In genomic region chr8:13448145-13448544, GRCm38 (mm10) we compare ENCODE assay signal across 11 mouse cellular contexts. TPM values are rescaled to one million over a fixed set of nuclear protein-coding genes. Genes with fewer than 3 reads are reported as not detected.
DNase-seq lines count a peak whose midpoint lies in the region; ATAC-seq and TF ChIP-seq lines count a peak whose summit lies in the region.
"Had no signal": no experiment of that assay in that cellular context is flagged by ENCODE, and none has a peak within 500 bp of the region (broad histone marks: within the 10 kb centered on the region; RNA-seq: fewer than 3 reads in every experiment).

No protein-coding gene starts in this region.

- no peaks in the 10 kb centered on the region for H3K9me3 ChIP-seq in ES-E14 (ENCODE audit: control insufficient read depth, insufficient read depth, low read depth, low read length)
- H3K9me3 ChIP-seq in limb, embryonic 14.5 days (ENCODE audit: control insufficient read depth, low read length): no peaks in the 10 kb centered on the region
- no peaks in the 10 kb centered on the region for H3K9me3 ChIP-seq in forebrain, embryonic 16.5 days (ENCODE audit: control insufficient read depth, low read length)
- H3K9me3 ChIP-seq: embryonic facial prominence, embryonic 13.5 days had no signal

- H3K27ac ChIP-seq in kidney, adult 2 months (ENCODE audit: insufficient read depth, low read depth, low read length): no peak overlapping the region
- no peak overlapping the region for H3K27ac ChIP-seq in ES-E14 (ENCODE audit: insufficient read depth, low read depth, low read length, poor library complexity, severe bottlenecking)
- no peak overlapping the region for H3K27ac ChIP-seq in limb, embryonic 14.5 days (replicated peaks; ENCODE audit: low read depth, low read length)
- no peak overlapping the region for H3K27ac ChIP-seq in forebrain, embryonic 16.5 days (ENCODE audit: low read length)
- H3K27ac ChIP-seq: embryonic facial prominence, embryonic 13.5 days had no signal

- WGBS in kidney, adult 2 months: 51% methylated on average over 4 of the region's 4 CpGs
- 56% methylated on average over 4 of the region's 4 CpGs for WGBS in limb, embryonic 14.5 days
- WGBS in forebrain, embryonic 16.5 days: 64% methylated on average over 4 of the region's 4 CpGs

- no peaks in the 10 kb centered on the region for H3K4me1 ChIP-seq in kidney, adult 2 months (ENCODE audit: control insufficient read depth, insufficient read depth, low read length)
- no peaks in the 10 kb centered on the region for H3K4me1 ChIP-seq in ES-E14 (ENCODE audit: control insufficient read depth in 2 of 2, insufficient read depth in 2 of 2, low read length in 2 of 2, poor library complexity in 1 of 2)
- H3K4me1 ChIP-seq in limb, embryonic 14.5 days (ENCODE audit: control insufficient read depth, insufficient read depth, low read length): no peaks in the 10 kb centered on the region
- H3K4me1 ChIP-seq in forebrain, embryonic 16.5 days (replicated peaks; ENCODE audit: control insufficient read depth, insufficient read depth, low read length): no peaks in the 10 kb centered on the region
- H3K4me1 ChIP-seq: embryonic facial prominence, embryonic 13.5 days had no signal

- TF ChIP-seq CTCF in kidney, adult 2 months (conservative IDR thresholded peaks at IDR 0.05; ENCODE audit: insufficient read depth, insufficient read length, low read depth, low read length): no peak
- no peak for TF ChIP-seq CTCF in brain, embryonic 14.5 days (IDR thresholded peaks at IDR 0.05; ENCODE audit: borderline replicate concordance, extremely low read depth, insufficient read depth, insufficient read length)

- no peak for ATAC-seq in limb, embryonic 14.5 days (ENCODE audit: low FRiP score, low read depth)
- ATAC-seq in forebrain, embryonic 16.5 days: no peak

- H3K9ac ChIP-seq in ES-E14 (ENCODE audit: insufficient read depth, low read depth, low read length, poor library complexity, severe bottlenecking): no peak overlapping the region
- no peak overlapping the region for H3K9ac ChIP-seq in limb, embryonic 14.5 days (ENCODE audit: low read depth, low read length, severe bottlenecking)
- H3K9ac ChIP-seq in forebrain, embryonic 16.5 days (replicated peaks; ENCODE audit: low read depth, low read length): no peak overlapping the region
- H3K9ac ChIP-seq: embryonic facial prominence, embryonic 13.5 days had no signal

- H3K27me3 ChIP-seq in kidney, adult 2 months (replicated peaks; ENCODE audit: control insufficient read depth, insufficient read depth, low read length): no peaks in the 10 kb centered on the region
- no peaks in the 10 kb centered on the region for H3K27me3 ChIP-seq in limb, embryonic 14.5 days (ENCODE audit: control insufficient read depth, insufficient read depth, low read length)
- no peaks in the 10 kb centered on the region for H3K27me3 ChIP-seq in forebrain, embryonic 16.5 days (replicated peaks; ENCODE audit: control insufficient read depth, insufficient read depth, low read length)
- H3K27me3 ChIP-seq: embryonic facial prominence, embryonic 13.5 days had no signal

- no peak overlapping the region for H3K4me2 ChIP-seq in limb, embryonic 14.5 days (replicated peaks; ENCODE audit: low read depth, low read length, severe bottlenecking)
- H3K4me2 ChIP-seq in forebrain, embryonic 16.5 days (ENCODE audit: low read length): no peak overlapping the region
- H3K4me2 ChIP-seq: embryonic facial prominence, embryonic 13.5 days had no signal

- no peaks in the 10 kb centered on the region for H3K36me3 ChIP-seq in kidney, adult 2 months (ENCODE audit: control insufficient read depth, insufficient read depth, low read length)
- H3K36me3 ChIP-seq in ES-E14 (ENCODE audit: control insufficient read depth, insufficient read depth, low read length, poor library complexity, severe bottlenecking): no peaks in the 10 kb centered on the region
- no peaks in the 10 kb centered on the region for H3K36me3 ChIP-seq in limb, embryonic 14.5 days (ENCODE audit: control insufficient read depth, insufficient read depth, low read length)
- no peaks in the 10 kb centered on the region for H3K36me3 ChIP-seq in forebrain, embryonic 16.5 days (ENCODE audit: control insufficient read depth, insufficient read depth)
- H3K36me3 ChIP-seq: embryonic facial prominence, embryonic 13.5 days had no signal

- in situ Hi-C loops in ES-E14 (cut with MboI; ENCODE audit: low sequenced_read_pairs in 2 of 2, unreplicated experiment in 2 of 2): no loop called here

- H3K4me3 ChIP-seq in kidney, adult 2 months (ENCODE audit: insufficient read depth, low read depth, low read length): no peak overlapping the region
- no peak overlapping the region for H3K4me3 ChIP-seq in ES-E14 (ENCODE audit: insufficient read depth in 1 of 2, low read depth in 1 of 2, low read length in 2 of 2, poor library complexity in 1 of 2, severe bottlenecking in 1 of 2)
- H3K4me3 ChIP-seq in limb, embryonic 14.5 days (replicated peaks; ENCODE audit: low read length): no peak overlapping the region
- no peak overlapping the region for H3K4me3 ChIP-seq in forebrain, embryonic 16.5 days (replicated peaks; ENCODE audit: low read length)
- H3K4me3 ChIP-seq: embryonic facial prominence, embryonic 13.5 days had no signal

- DNase-seq in kidney, postnatal 10 days: peak; percentile 74
- no peak for DNase-seq in kidney, adult 2 months
- DNase-seq in ES-E14 (ENCODE audit: low read depth, low spot score): peak; percentile 44
- DNase-seq in brain, embryonic 14.5 days (ENCODE audit: low read depth): peak; percentile 8
- peak; percentile 48 for DNase-seq in limb, embryonic 14.5 days (ENCODE audit: low spot score)
- DNase-seq in left cerebral cortex, adult 9 months (ENCODE audit: low spot score in 2 of 2): no peak
- no peak for DNase-seq in frontal cortex, postnatal 14 days (ENCODE audit: low spot score in 2 of 2)

- TF ChIP-seq POLR2A in kidney, adult 2 months (IDR thresholded peaks at IDR 0.05; ENCODE audit: low read depth, low read length): no peak
- no peak for TF ChIP-seq POLR2A in brain, embryonic 14.5 days (IDR thresholded peaks at IDR 0.05; ENCODE audit: borderline replicate concordance, extremely low read depth, insufficient read depth, insufficient read length, poor library complexity, severe bottlenecking)
- no peak for TF ChIP-seq POLR2A in limb, embryonic 14.5 days (IDR thresholded peaks at IDR 0.05; ENCODE audit: borderline replicate concordance, extremely low read depth, insufficient read depth, insufficient read length)

TF ChIP-seq in ES-E14, 5 proteins besides CTCF, POLR2A, EP300 and RAD21:
- no peak for TF ChIP-seq ZNF384 (IDR thresholded peaks at IDR 0.05; ENCODE audit: low read depth, low read length)
- TF ChIP-seq HCFC1 (IDR thresholded peaks at IDR 0.05; ENCODE audit: borderline replicate concordance, insufficient read depth, low read length): no peak
- no peak for TF ChIP-seq CHD2 (IDR thresholded peaks at IDR 0.05; ENCODE audit: low read depth, low read length)
- no peak for TF ChIP-seq MAFK (IDR thresholded peaks at IDR 0.05; ENCODE audit: insufficient read depth, low read depth, low read length)
- TF ChIP-seq ZC3H11A (IDR thresholded peaks at IDR 0.05; ENCODE audit: borderline replicate concordance, low read depth, low read length): no peak

RNA-seq across cellular contexts. Expression of gene Tmem255b, which starts 13.2 kb away (rescaled TPM):
- polyA plus RNA-seq in kidney, adult 2 months (2012; rRNA removed): 1.3 and 1.8 TPM in 2 replicates
- total RNA-seq in ES-E14 (2012; rRNA removed): 0.18 and 0.26 TPM in 2 replicates
- 0.20 and 0.27 TPM in 2 replicates for polyA plus RNA-seq in brain, embryonic 14.5 days (2012; rRNA removed)
- 0.31 and 0.74 TPM in 2 replicates for polyA plus RNA-seq in limb, embryonic 14.5 days (2012; rRNA removed)
- polyA plus RNA-seq in limb, embryonic 14.5 days (2014; fragmentation: Nextera tagmentation; extraction: Ambion mirVana): 0.70 and 0.86 TPM in 2 replicates
- polyA plus RNA-seq in forebrain, embryonic 16.5 days (2015; fragmentation: Nextera tagmentation; extraction: Ambion mirVana): 0.26 and 0.29 TPM in 2 replicates
- total RNA-seq: megakaryocyte, adult 5-6 weeks had no signal

RNA-seq across cellular contexts. Expression of gene Grk1, which starts 43.3 kb away (rescaled TPM):
- polyA plus RNA-seq in kidney, adult 2 months (2012; rRNA removed): 0.02 TPM in 1 of 2 replicates, not detected in the other
- 0.04 and 0.05 TPM in 2 replicates for total RNA-seq in ES-E14 (2012; rRNA removed)
- polyA plus RNA-seq in brain, embryonic 14.5 days (2012; rRNA removed): 0.06 and 0.10 TPM in 2 replicates
- 0.06 TPM in 2 replicates for polyA plus RNA-seq in limb, embryonic 14.5 days (2012; rRNA removed)
- 0.03 TPM in 1 of 2 replicates, not detected in the other for polyA plus RNA-seq in limb, embryonic 14.5 days (2014; fragmentation: Nextera tagmentation; extraction: Ambion mirVana)
- not detected in 2 replicates for polyA plus RNA-seq in forebrain, embryonic 16.5 days (2015; fragmentation: Nextera tagmentation; extraction: Ambion mirVana)
- total RNA-seq: layer of hippocampus, postnatal 25 days had no signal

RNA-seq across cellular contexts. Expression of gene Gas6, which starts 46.1 kb away (rescaled TPM):
- polyA plus RNA-seq in kidney, adult 2 months (2012; rRNA removed): 461 and 486 TPM in 2 replicates
- 20.7 and 28.8 TPM in 2 replicates for total RNA-seq in ES-E14 (2012; rRNA removed)
- polyA plus RNA-seq in brain, embryonic 14.5 days (2012; rRNA removed): 25.8 and 36.6 TPM in 2 replicates
- polyA plus RNA-seq in limb, embryonic 14.5 days (2012; rRNA removed): 44.7 and 48.6 TPM in 2 replicates
- polyA plus RNA-seq in limb, embryonic 14.5 days (2014; fragmentation: Nextera tagmentation; extraction: Ambion mirVana): 31.1 and 32.7 TPM in 2 replicates
- 23.9 and 25.5 TPM in 2 replicates for polyA plus RNA-seq in forebrain, embryonic 16.5 days (2015; fragmentation: Nextera tagmentation; extraction: Ambion mirVana)

RNA-seq across cellular contexts. Expression of gene Atp4b, which starts 51.5 kb away (rescaled TPM):
- polyA plus RNA-seq in kidney, adult 2 months (2012; rRNA removed): 0.20 and 0.26 TPM in 2 replicates
- not detected in 2 replicates for total RNA-seq in ES-E14 (2012; rRNA removed)
- polyA plus RNA-seq in brain, embryonic 14.5 days (2012; rRNA removed): not detected in 2 replicates
- polyA plus RNA-seq in limb, embryonic 14.5 days (2012; rRNA removed): not detected in 2 replicates
- not detected in 2 replicates for polyA plus RNA-seq in limb, embryonic 14.5 days (2014; fragmentation: Nextera tagmentation; extraction: Ambion mirVana)
- not detected in 2 replicates for polyA plus RNA-seq in forebrain, embryonic 16.5 days (2015; fragmentation: Nextera tagmentation; extraction: Ambion mirVana)
- total RNA-seq: layer of hippocampus, postnatal 25 days; megakaryocyte, adult 5-6 weeks had no signal
- polyA plus RNA-seq: embryonic facial prominence, embryonic 13.5 days had no signal

Comparison
In these comparisons a context has a peak if more than half of its experiments do, and no peak if none do; other contexts are left out.
1. DNase-seq: peak in kidney, postnatal 10 days (single experiment), ES-E14 (single experiment), brain, embryonic 14.5 days (single experiment) and limb, embryonic 14.5 days (single experiment); none in kidney, adult 2 months (single experiment), left cerebral cortex, adult 9 months (0 of 2) and frontal cortex, postnatal 14 days (0 of 2).